ENCODE assay signal across 20 mouse cellular contexts in the genomic region with DNA sequence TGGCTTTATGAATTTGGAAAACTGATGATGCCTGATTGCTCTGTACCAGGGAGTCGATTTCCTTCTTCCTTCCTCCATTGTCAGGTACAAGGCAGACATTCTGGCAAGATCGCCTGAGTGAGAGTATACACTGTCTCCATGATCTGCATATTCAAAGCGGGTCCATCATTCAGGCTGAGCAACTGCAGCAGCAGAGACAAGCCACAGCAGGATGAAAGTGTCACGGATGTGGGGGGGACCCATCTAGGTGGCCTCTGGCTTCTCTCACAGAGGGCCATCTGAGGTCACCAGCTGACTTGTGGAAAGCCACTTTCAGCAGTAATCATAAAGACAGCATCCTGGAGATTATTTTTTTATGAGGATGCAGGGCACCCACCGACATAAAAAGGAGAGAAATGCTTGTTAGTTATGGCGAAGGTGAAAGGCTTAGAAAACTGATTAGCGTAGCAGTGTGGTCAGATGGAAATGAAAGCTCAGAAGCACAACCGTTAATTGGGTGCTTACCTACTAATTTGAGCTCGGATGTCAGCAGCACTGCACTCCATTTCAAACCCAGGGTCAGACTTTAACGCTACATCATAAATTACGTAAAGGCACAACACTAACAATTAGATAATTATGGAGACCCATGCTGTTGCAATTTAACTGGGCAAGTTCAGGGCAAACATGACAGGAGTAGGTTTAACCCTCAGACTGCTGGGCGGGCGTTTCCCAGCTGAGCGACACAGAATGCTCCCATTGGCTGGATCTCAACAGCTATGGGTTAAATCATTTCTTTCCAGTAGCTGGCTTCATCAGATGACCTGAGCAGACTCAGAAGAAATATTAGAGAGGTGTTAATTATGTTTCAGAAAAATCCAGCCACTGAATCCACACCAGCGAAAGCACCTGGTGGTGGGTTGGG.
DNase-seq lines count a peak whose midpoint lies in the region; ATAC-seq and TF ChIP-seq lines count a peak whose summit lies in the region.
"Had no signal": no experiment of that assay in that cellular context is flagged by ENCODE, and none has a peak within 500 bp of the region (broad histone marks: within the 10 kb centered on the region; RNA-seq: fewer than 3 reads in every experiment).

No protein-coding gene starts in this region.

- no peaks in the 10 kb centered on the region for H3K36me3 ChIP-seq in kidney, embryonic 16.5 days (ENCODE audit: insufficient read depth, low read length)
- H3K36me3 ChIP-seq in kidney, adult 2 months (ENCODE audit: control insufficient read depth, insufficient read depth, low read length), result no peaks in the 10 kb centered on the region
- no peaks in the 10 kb centered on the region for H3K36me3 ChIP-seq in testis, adult 2 months (ENCODE audit: control insufficient read depth, insufficient read depth, low read length)
- H3K36me3 ChIP-seq: intestine, embryonic 15.5 days; limb, embryonic 15.5 days; liver, embryonic 15.5 days; midbrain, embryonic 12.5 days had no signal

- no peaks in the 10 kb centered on the region for H3K9me3 ChIP-seq in kidney, embryonic 16.5 days (ENCODE audit: low read length)
- H3K9me3 ChIP-seq: intestine, embryonic 15.5 days; limb, embryonic 15.5 days; liver, embryonic 15.5 days; midbrain, embryonic 12.5 days had no signal

- no peak overlapping the region for H3K27ac ChIP-seq in kidney, embryonic 16.5 days (ENCODE audit: low read length)
- no peak overlapping the region for H3K27ac ChIP-seq in kidney, adult 2 months (ENCODE audit: insufficient read depth, low read depth, low read length)
- peak overlapping the region; percentile 12; the same call in 1 of the 2 replicates for H3K27ac ChIP-seq in testis, adult 2 months (ENCODE audit: control insufficient read depth, insufficient read depth, low read depth, low read length)
- H3K27ac ChIP-seq: hindbrain, embryonic 14.5 days; intestine, embryonic 15.5 days; limb, embryonic 15.5 days; liver, embryonic 15.5 days; macrophage; midbrain, embryonic 12.5 days; stomach, postnatal 0 days had no signal

- H3K9ac ChIP-seq in kidney, embryonic 16.5 days (replicated peaks; ENCODE audit: low read length), result no peak overlapping the region
- H3K9ac ChIP-seq: hindbrain, embryonic 14.5 days; intestine, embryonic 15.5 days; limb, embryonic 15.5 days; liver, embryonic 15.5 days; midbrain, embryonic 12.5 days had no signal

- DNase-seq in kidney, adult 2 months, result no peak
- DNase-seq in testis, postnatal 14 days (ENCODE audit: low spot score), result no peak
- DNase-seq in hindlimb bud, embryonic 11.5 days (ENCODE audit: extremely low spot score, low read depth, low spot score), result peak; percentile 68
- no peak for DNase-seq in adrenal gland, adult 2 months
- DNase-seq in adrenal gland, postnatal 25 days, result no peak
- DNase-seq: cerebellum, postnatal 14 days; heart, adult 18-20 months; heart, postnatal 36 days; kidney, postnatal 14 days; right cerebral cortex, postnatal 4 days; thymus, postnatal 14 days had no signal

- ATAC-seq in kidney, embryonic 16.5 days (ENCODE audit: low FRiP score, low TSS enrichment), result 0 out of 2 replicates have a peak, but pooled peaks have one; percentile 15
- ATAC-seq: intestine, embryonic 15.5 days had no signal

- TF ChIP-seq POLR2A in kidney, adult 2 months (IDR thresholded peaks at IDR 0.05; ENCODE audit: low read depth, low read length), result no peak
- no peak for TF ChIP-seq POLR2A in testis, adult 2 months (IDR thresholded peaks at IDR 0.05; ENCODE audit: control insufficient read depth, low read depth, low read length)

- no peak overlapping the region for H3K4me3 ChIP-seq in kidney, embryonic 16.5 days (ENCODE audit: low read length)
- no peak overlapping the region for H3K4me3 ChIP-seq in kidney, adult 2 months (ENCODE audit: insufficient read depth, low read depth, low read length)
- H3K4me3 ChIP-seq in testis, adult 2 months (ENCODE audit: control insufficient read depth, low read depth, low read length), result no peak overlapping the region
- H3K4me3 ChIP-seq: intestine, embryonic 15.5 days; limb, embryonic 15.5 days; liver, embryonic 15.5 days; midbrain, embryonic 12.5 days had no signal

- no peaks in the 10 kb centered on the region for H3K4me1 ChIP-seq in kidney, embryonic 16.5 days (ENCODE audit: insufficient read depth, low read length)
- no peaks in the 10 kb centered on the region for H3K4me1 ChIP-seq in kidney, adult 2 months (ENCODE audit: control insufficient read depth, insufficient read depth, low read length)
- H3K4me1 ChIP-seq in testis, adult 2 months (ENCODE audit: control insufficient read depth, insufficient read depth, low read length), result no peaks in the 10 kb centered on the region
- H3K4me1 ChIP-seq: intestine, embryonic 15.5 days; limb, embryonic 15.5 days; liver, embryonic 15.5 days had no signal

- no peaks in the 10 kb centered on the region for H3K27me3 ChIP-seq in kidney, embryonic 16.5 days (ENCODE audit: insufficient read depth, low read length)
- H3K27me3 ChIP-seq in kidney, adult 2 months (replicated peaks; ENCODE audit: control insufficient read depth, insufficient read depth, low read length), result no peaks in the 10 kb centered on the region
- no peaks in the 10 kb centered on the region for H3K27me3 ChIP-seq in testis, adult 2 months (ENCODE audit: control insufficient read depth, insufficient read depth, low read length)
- H3K27me3 ChIP-seq: intestine, embryonic 15.5 days; liver, embryonic 15.5 days; midbrain, embryonic 12.5 days had no signal

- no peak for TF ChIP-seq CTCF in kidney, adult 2 months (conservative IDR thresholded peaks at IDR 0.05; ENCODE audit: insufficient read depth, insufficient read length, low read depth, low read length)
- TF ChIP-seq CTCF in testis, adult 2 months (IDR thresholded peaks at IDR 0.05; ENCODE audit: control insufficient read depth, insufficient read depth, insufficient replicate concordance, low read depth, low read length), result no peak

- 39% methylated on average over 15 of the region's 15 CpGs for WGBS in kidney, embryonic 16.5 days
- 33% methylated on average over 15 of the region's 15 CpGs for WGBS in kidney, adult 2 months

- H3K4me2 ChIP-seq in kidney, embryonic 16.5 days (replicated peaks; ENCODE audit: low read depth, low read length), result no peak overlapping the region
- H3K4me2 ChIP-seq: hindbrain, embryonic 14.5 days; intestine, embryonic 15.5 days; limb, embryonic 15.5 days; liver, embryonic 15.5 days; midbrain, embryonic 12.5 days had no signal
